9 mouse cellular contexts compared by ENCODE assay signal in the genomic region with DNA sequence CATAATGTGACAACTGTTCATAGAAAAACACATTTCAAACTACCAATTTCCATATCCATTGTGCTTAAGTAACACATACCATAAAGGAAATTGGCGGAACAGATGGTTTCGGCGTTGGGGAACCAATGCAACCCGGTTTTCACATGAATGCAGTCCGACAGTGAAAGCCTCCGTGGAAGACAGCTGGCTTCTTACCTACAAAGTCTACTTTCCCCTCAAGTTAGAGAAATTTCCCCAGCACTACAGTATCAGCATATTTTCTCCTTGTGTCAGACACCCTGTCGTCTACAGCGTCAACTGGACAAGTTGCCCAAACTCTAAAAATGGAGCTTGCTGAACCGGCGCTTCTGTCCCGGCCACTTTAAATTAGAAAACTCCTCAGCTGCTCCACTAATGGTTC.
DNase-seq lines count a peak whose midpoint lies in the region; ATAC-seq lines count a peak whose summit lies in the region.
"Had no signal": no experiment of that assay in that cellular context is flagged by ENCODE, and none has a peak within 500 bp of the region (broad histone marks: within the 10 kb centered on the region; RNA-seq: fewer than 3 reads in every experiment).

No protein-coding gene starts in this region.

- peaks cover 8% of the 10 kb centered on the region for H3K4me1 ChIP-seq in kidney, embryonic 15.5 days
- peaks cover 16% of the 10 kb centered on the region; the same call in 1 of the 2 replicates for H3K4me1 ChIP-seq in forebrain, embryonic 11.5 days (replicated peaks; ENCODE audit: control insufficient read depth, insufficient read depth, low read length)
- H3K4me1 ChIP-seq in hindbrain, embryonic 16.5 days (ENCODE audit: control insufficient read depth, insufficient read depth, low read depth, low read length), result peaks cover 15% of the 10 kb centered on the region
- peaks cover 20% of the 10 kb centered on the region; the same call in 1 of the 2 replicates for H3K4me1 ChIP-seq in neural tube, embryonic 14.5 days (ENCODE audit: control insufficient read depth, insufficient read depth, low read length)

- DNase-seq in kidney, adult 9 months, result no peak
- DNase-seq in forebrain, embryonic 11.5 days (ENCODE audit: low spot score), result peak; percentile 57
- DNase-seq in layer of hippocampus, postnatal 25 days (ENCODE audit: extremely low spot score in 1 of 2, low spot score in 1 of 2), result no peak
- DNase-seq in MN1 (ENCODE audit: low spot score), result no peak
- DNase-seq in adrenal gland, postnatal 36 days, result no peak

- WGBS in kidney, embryonic 15.5 days, result 65% methylated on average over 11 of the region's 11 CpGs
- WGBS in forebrain, embryonic 11.5 days, result 28% methylated on average over 11 of the region's 11 CpGs
- 16% methylated on average over 11 of the region's 11 CpGs for WGBS in hindbrain, embryonic 16.5 days
- WGBS in neural tube, embryonic 14.5 days, result 17% methylated on average over 11 of the region's 11 CpGs

- no peaks in the 10 kb centered on the region for H3K36me3 ChIP-seq in kidney, embryonic 15.5 days
- no peaks in the 10 kb centered on the region for H3K36me3 ChIP-seq in forebrain, embryonic 11.5 days (ENCODE audit: control insufficient read depth, insufficient read depth, low read length)
- no peaks in the 10 kb centered on the region for H3K36me3 ChIP-seq in hindbrain, embryonic 16.5 days (ENCODE audit: control insufficient read depth, insufficient read depth, low read length)
- no peaks in the 10 kb centered on the region for H3K36me3 ChIP-seq in neural tube, embryonic 14.5 days (ENCODE audit: control insufficient read depth, insufficient read depth, low read length)
- H3K36me3 ChIP-seq: lung, embryonic 15.5 days had no signal

- peak overlapping the region; percentile 45; the same call in 1 of the 2 replicates for H3K4me2 ChIP-seq in kidney, embryonic 15.5 days
- H3K4me2 ChIP-seq in forebrain, embryonic 11.5 days (ENCODE audit: low read depth, low read length, severe bottlenecking), result peak overlapping the region; percentile 43
- peak overlapping the region; percentile 52 for H3K4me2 ChIP-seq in hindbrain, embryonic 16.5 days (ENCODE audit: low read length)
- peak overlapping the region; percentile 54 for H3K4me2 ChIP-seq in neural tube, embryonic 14.5 days (ENCODE audit: low read depth, low read length)
- H3K4me2 ChIP-seq: lung, embryonic 15.5 days had no signal

- H3K9me3 ChIP-seq in kidney, embryonic 15.5 days (replicated peaks), result no peaks in the 10 kb centered on the region
- H3K9me3 ChIP-seq in forebrain, embryonic 11.5 days (ENCODE audit: control insufficient read depth, low read length), result no peaks in the 10 kb centered on the region
- no peaks in the 10 kb centered on the region for H3K9me3 ChIP-seq in hindbrain, embryonic 16.5 days (ENCODE audit: control insufficient read depth, low read length)
- H3K9me3 ChIP-seq in neural tube, embryonic 14.5 days (ENCODE audit: control insufficient read depth, low read length), result no peaks in the 10 kb centered on the region
- H3K9me3 ChIP-seq: lung, embryonic 15.5 days had no signal

- no peak overlapping the region for H3K4me3 ChIP-seq in kidney, embryonic 15.5 days (replicated peaks)
- H3K4me3 ChIP-seq in forebrain, embryonic 11.5 days (ENCODE audit: low read depth, low read length), result no peak overlapping the region
- H3K4me3 ChIP-seq in hindbrain, embryonic 16.5 days (ENCODE audit: low read length), result peak overlapping the region; percentile 26
- H3K4me3 ChIP-seq in neural tube, embryonic 14.5 days (ENCODE audit: low read depth, low read length), result peak overlapping the region; percentile 14
- H3K4me3 ChIP-seq: lung, embryonic 15.5 days had no signal

- no peak overlapping the region for H3K27ac ChIP-seq in kidney, embryonic 15.5 days
- peak overlapping the region; percentile 31 for H3K27ac ChIP-seq in forebrain, embryonic 11.5 days (ENCODE audit: low read depth, low read length)
- H3K27ac ChIP-seq in hindbrain, embryonic 16.5 days (ENCODE audit: low read depth, low read length), result no peak overlapping the region
- H3K27ac ChIP-seq in neural tube, embryonic 14.5 days (ENCODE audit: low read depth, low read length), result 0 out of 2 replicates have a peak overlapping the region, but pooled peaks have one; percentile 28
- H3K27ac ChIP-seq: lung, embryonic 15.5 days had no signal

- 0 out of 2 replicates have a peak, but pooled peaks have one; percentile 9 for ATAC-seq in kidney, embryonic 15.5 days (replicated peaks; ENCODE audit: low FRiP score)
- peak; percentile 61; the same call in 1 of the 2 replicates for ATAC-seq in forebrain, embryonic 11.5 days (replicated peaks; ENCODE audit: low FRiP score)
- ATAC-seq in hindbrain, embryonic 16.5 days, result no peak
- ATAC-seq in neural tube, embryonic 14.5 days (ENCODE audit: low read depth), result 0 out of 2 replicates have a peak, but pooled peaks have one; percentile 11

- no peak overlapping the region for H3K9ac ChIP-seq in kidney, embryonic 15.5 days
- 0 out of 2 replicates have a peak overlapping the region, but pooled peaks have one; percentile 33 for H3K9ac ChIP-seq in forebrain, embryonic 11.5 days (ENCODE audit: low read length)
- no peak overlapping the region for H3K9ac ChIP-seq in hindbrain, embryonic 16.5 days (ENCODE audit: low read depth, low read length)
- no peak overlapping the region for H3K9ac ChIP-seq in neural tube, embryonic 14.5 days (replicated peaks; ENCODE audit: low read depth, low read length)
- H3K9ac ChIP-seq: lung, embryonic 15.5 days had no signal

- peaks cover 13% of the 10 kb centered on the region; the same call in 1 of the 2 replicates for H3K27me3 ChIP-seq in kidney, embryonic 15.5 days
- H3K27me3 ChIP-seq in forebrain, embryonic 11.5 days (ENCODE audit: control insufficient read depth, insufficient read depth, low read length), result no peaks in the 10 kb centered on the region
- H3K27me3 ChIP-seq in hindbrain, embryonic 16.5 days (replicated peaks; ENCODE audit: control insufficient read depth, insufficient read depth, low read length), result no peaks in the 10 kb centered on the region
- no peaks in the 10 kb centered on the region for H3K27me3 ChIP-seq in neural tube, embryonic 14.5 days (ENCODE audit: control insufficient read depth, insufficient read depth, low read length)
- H3K27me3 ChIP-seq: lung, embryonic 15.5 days had no signal

Comparison
In these comparisons a context has a peak if more than half of its experiments do, and no peak if none do; other contexts are left out.
1. H3K27ac ChIP-seq: peak in forebrain, embryonic 11.5 days (single experiment) and neural tube, embryonic 14.5 days (single experiment); none in kidney, embryonic 15.5 days (single experiment) and hindbrain, embryonic 16.5 days (single experiment).
2. H3K4me3 ChIP-seq: peak in hindbrain, embryonic 16.5 days (single experiment) and neural tube, embryonic 14.5 days (single experiment); none in kidney, embryonic 15.5 days (single experiment) and forebrain, embryonic 11.5 days (single experiment).
3. Peak in every context shown above with its lines, with median percentiles within 50 percentile points of each other: H3K4me2 ChIP-seq.